Mouse (Mus musculus) lung, embryonic 16.5 days (tissue): ENCODE data around the gene Tmem202. TPM values are rescaled to one million over a fixed set of nuclear protein-coding genes. Genes with fewer than 3 reads are reported as not detected.

Source experiments
- ATAC-seq: fragments of 200-750 bp; cut with Nextera tagmentation; 2 replicates; pipeline ENCODE4 v1.8.0; 2017; ENCODE audit warnings: low read depth, mild to moderate bottlenecking, moderate library complexity
- H3K27ac ChIP-seq: fragments of 300-500 bp; sonication (generic); 2 replicates; pipeline ENCODE4 v1.5.1; 2014; ENCODE audit warnings: mild to moderate bottlenecking, control low read depth, low read length
- H3K27me3 ChIP-seq: fragments of 300-500 bp; sonication (generic); 2 replicates; pipeline ENCODE4 v1.6.1; 2014; ENCODE audit warnings: low read depth, low read length, mixed read lengths; ENCODE audit not compliant: control insufficient read depth, insufficient read depth
- H3K36me3 ChIP-seq: fragments of 300-500 bp; sonication (generic); 2 replicates; pipeline ENCODE4 v1.6.1; 2014; ENCODE audit warnings: low read length; ENCODE audit not compliant: control insufficient read depth, insufficient read depth
- H3K4me1 ChIP-seq: fragments of 300-500 bp; sonication (generic); replicated peaks from 2 replicates; pipeline ENCODE4 v1.6.1; 2014; ENCODE audit warnings: low read length, mixed read lengths; ENCODE audit not compliant: control insufficient read depth, insufficient read depth
- H3K4me2 ChIP-seq: fragments of 300-500 bp; sonication (generic); 2 replicates; pipeline ENCODE4 v1.6.1; 2014; ENCODE audit warnings: low read depth, low read length, control low read depth
- H3K4me3 ChIP-seq: fragments of 300-500 bp; sonication (generic); 2 replicates; pipeline ENCODE4 v1.5.1; 2014; ENCODE audit warnings: mild to moderate bottlenecking, low read length, control low read depth
- H3K9ac ChIP-seq: fragments of 300-500 bp; sonication (generic); 2 replicates; pipeline ENCODE4 v1.6.1; 2014; ENCODE audit warnings: low read length, control low read depth
- H3K9me3 ChIP-seq: fragments of 300-500 bp; sonication (generic); 2 replicates; pipeline ENCODE4 v1.6.1; 2016; ENCODE audit warnings: low read length; ENCODE audit not compliant: control insufficient read depth
- WGBS: fragments of 180-500 bp; shearing (Covaris S2); extraction: QIAGEN DNeasy Blood & Tissue Kit; methylation state at CpG from one replicate; pipeline ENCODE4 v1.1.7; 2014; 5-methylcytosine and 5-hydroxymethylcytosine counted together
- polyA plus RNA-seq: library from polyadenylated mRNA; unstranded; fragments of >200 nt; fragmentation: Nextera tagmentation; extraction: Ambion mirVana; gene quantifications from 2 replicates; pipeline ENCODE4 v1.2.1, GENCODE M21; 2015

Gene Tmem202
- not detected in 2 replicates for polyA plus RNA-seq

DNA sequence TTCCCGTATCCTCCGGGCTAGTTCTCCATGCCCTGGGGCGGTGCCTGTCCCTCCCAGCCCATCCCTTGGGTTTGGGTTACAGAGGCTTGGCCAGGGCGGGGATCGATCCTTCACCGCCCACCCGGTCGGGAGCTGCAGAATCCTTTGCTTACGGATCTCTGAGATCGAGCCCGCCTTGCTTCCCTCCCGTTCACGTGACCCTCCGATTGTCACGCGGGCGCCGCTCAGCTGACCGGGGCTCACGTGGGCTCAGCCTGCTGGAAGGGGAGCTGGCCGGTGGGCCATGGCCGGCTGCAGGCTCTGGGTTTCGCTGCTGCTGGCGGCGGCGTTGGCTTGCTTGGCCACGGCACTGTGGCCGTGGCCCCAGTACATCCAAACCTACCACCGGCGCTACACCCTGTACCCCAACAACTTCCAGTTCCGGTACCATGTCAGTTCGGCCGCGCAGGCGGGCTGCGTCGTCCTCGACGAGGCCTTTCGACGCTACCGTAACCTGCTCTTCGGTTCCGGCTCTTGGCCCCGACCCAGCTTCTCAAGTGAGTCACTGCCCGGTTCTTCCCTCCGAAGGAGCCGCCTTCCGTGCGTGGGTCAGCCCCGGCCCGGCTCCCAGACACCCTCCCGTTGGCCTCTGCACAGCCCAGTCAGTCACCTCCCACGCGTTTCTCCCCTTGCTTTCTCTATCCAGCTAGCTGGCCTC, at the start of gene Tmem202, which contains the start of gene Hexa:
Gene Tmem202, minus strand, starts transcription at position 407 of the 697 bp plus-strand sequence.
Gene Hexa, plus strand, starts transcription at position 100 of the 697 bp plus-strand sequence.
- Histone ChIP-seq H3K4me3 (peak within 1 kb of the TSS; percentile 80), H3K27me3 (no peaks in the 10 kb centered on the region), H3K9me3 (no peaks in the 10 kb centered on the region), H3K4me1 (peaks cover 17% of the 10 kb centered on the region), H3K9ac (peak within 1 kb of the TSS; percentile 83), H3K4me2 (peak within 1 kb of the TSS; percentile 95), H3K36me3 (no peaks in the 10 kb centered on the region), H3K27ac (peak within 1 kb of the TSS; percentile 31; the same call in 1 of the 2 replicates)
- WGBS: under 1% methylated on average over 55 of the region's 55 CpGs
- peak; percentile 96 for ATAC-seq

DNA sequence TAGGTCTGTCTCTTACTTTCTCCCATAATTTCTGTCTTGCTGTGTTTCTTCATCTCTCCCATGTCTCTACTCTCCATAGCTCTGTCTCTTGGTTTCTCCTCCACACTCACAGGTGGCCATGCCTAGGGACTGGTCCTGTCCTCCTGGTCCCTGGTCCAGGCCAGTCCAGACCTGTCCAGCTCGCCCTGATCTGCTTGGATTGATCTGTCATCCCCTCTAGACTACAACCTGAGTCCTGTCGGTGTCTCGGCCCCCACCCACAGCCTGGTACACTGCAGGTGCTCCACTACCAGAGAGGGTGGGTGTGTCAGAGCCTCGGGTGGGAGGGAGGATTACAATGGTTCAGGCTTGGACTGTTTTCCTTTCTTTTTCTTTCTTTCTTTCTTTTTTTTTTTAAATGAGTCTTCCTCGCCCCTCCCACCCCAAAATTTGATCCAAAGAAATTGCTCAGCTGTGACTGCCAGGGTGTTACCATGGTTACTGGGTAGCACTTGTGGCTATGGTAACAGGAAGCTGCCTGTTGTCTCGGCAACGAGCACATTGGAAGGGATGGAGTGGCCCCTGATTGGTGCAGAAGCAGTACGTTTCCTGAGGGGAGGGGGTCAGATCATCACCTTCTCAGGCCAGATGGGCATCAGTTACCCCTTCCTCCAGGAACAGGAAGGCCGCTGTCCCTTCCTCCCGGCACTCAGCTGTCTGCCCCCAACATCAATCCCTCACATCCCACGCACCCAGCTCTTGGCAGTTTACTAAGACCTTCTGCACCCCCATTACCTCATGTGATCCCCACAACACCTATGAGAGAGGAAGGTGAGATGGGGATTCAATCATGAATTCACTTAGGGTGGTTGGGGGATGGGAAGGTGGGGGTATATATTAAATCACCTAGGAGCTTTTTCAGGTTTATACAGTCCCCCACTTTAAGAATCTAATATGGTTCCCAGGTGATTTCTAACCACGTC, 49.3 kb upstream of the Tmem202 start:
- Histone ChIP-seq H3K4me3 (no peak overlapping the region), H3K4me1 (no peaks in the 10 kb centered on the region), H3K9ac (no peak overlapping the region), H3K27ac (no peak overlapping the region), H3K27me3 (no peaks in the 10 kb centered on the region; the same call in 1 of the 2 replicates), H3K4me2 (no peak overlapping the region), H3K36me3 (no peaks in the 10 kb centered on the region), H3K9me3 (no peaks in the 10 kb centered on the region)
- 40% methylated on average over 12 of the region's 12 CpGs for WGBS
- no peak for ATAC-seq

DNA sequence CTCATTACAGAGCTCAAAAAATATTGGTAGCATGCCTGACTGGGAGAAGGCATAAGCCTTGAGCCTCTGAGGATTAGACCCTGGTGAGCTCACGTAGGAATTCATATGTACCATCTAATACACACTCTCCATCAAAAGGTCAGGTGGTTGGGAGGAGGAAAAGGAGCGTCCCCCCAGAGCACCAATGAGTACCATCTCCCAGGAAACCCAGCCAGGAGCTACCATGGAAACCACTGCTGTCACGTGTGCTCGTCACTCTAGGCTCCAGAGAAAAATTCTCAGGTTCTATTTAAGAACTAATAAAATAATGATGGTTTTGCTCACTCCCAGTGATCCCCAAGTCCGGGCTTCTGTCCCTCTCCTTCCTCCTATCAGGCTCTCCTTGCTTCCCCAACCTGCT, 48.6 kb upstream of the Tmem202 start:
- no peak overlapping the region for H3K9ac ChIP-seq
- H3K9me3 ChIP-seq: no peaks in the 10 kb centered on the region
- no peaks in the 10 kb centered on the region for H3K4me1 ChIP-seq
- no peak for ATAC-seq
- H3K27me3 ChIP-seq: no peaks in the 10 kb centered on the region; the same call in 1 of the 2 replicates
- no peak overlapping the region for H3K27ac ChIP-seq
- WGBS: 61% methylated on average over 5 of the region's 5 CpGs
- H3K4me3 ChIP-seq: no peak overlapping the region
- H3K36me3 ChIP-seq: no peaks in the 10 kb centered on the region
- no peak overlapping the region for H3K4me2 ChIP-seq

DNA sequence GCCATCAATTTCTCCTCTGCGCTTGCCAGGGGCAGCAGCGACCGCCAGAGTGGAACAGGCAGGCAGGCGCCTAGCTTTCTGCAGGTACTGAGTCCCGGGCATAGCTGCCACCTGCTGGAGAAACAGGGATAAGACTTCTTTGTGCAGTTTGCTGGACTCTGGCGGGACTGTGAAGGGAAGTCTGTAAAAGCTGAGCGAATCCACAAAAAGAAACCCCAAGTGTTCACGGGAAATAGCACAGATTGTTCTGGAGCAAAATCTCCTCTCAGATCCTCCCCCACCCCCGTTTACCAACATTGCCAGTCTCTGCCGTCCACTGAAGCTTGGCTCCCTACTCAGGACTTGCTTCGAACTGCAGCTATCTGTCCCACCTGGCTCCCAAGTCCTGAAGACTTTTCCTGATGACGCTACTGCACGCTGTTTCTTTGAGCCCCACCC, 45.2 kb upstream of the Tmem202 start:
- no peaks in the 10 kb centered on the region for H3K36me3 ChIP-seq
- H3K27me3 ChIP-seq: no peaks in the 10 kb centered on the region; the same call in 1 of the 2 replicates
- no peaks in the 10 kb centered on the region for H3K4me1 ChIP-seq
- no peaks in the 10 kb centered on the region for H3K9me3 ChIP-seq
- WGBS: 3% methylated on average over 13 of the region's 13 CpGs
- peak overlapping the region; percentile 40 for H3K4me3 ChIP-seq
- ATAC-seq: peak; percentile 79
- H3K4me2 ChIP-seq: peak overlapping the region; percentile 62
- H3K27ac ChIP-seq: no peak overlapping the region
- peak overlapping the region; percentile 55 for H3K9ac ChIP-seq

DNA sequence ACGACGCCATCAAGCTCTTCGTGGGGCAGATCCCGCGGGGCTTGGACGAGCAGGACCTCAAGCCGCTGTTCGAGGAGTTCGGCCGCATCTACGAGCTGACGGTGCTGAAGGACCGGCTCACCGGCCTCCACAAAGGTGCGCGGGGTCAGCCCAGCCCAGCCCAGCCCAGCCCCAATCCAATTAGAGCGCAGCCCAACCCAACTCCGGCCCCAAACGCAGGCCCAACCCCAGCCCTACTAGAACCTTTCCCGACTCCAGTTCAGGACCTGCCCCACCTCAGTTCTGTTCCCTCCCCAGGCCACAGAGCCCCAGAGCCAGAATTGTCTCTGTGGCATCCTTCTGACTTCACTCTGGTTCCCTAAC, 38.8 kb upstream of the Tmem202 start:
- Histone ChIP-seq H3K9me3 (no peaks in the 10 kb centered on the region), H3K4me2 (peak overlapping the region; percentile 53), H3K4me3 (peak overlapping the region; percentile 54), H3K9ac (no peak overlapping the region), H3K27me3 (peaks cover 3% of the 10 kb centered on the region; the same call in 1 of the 2 replicates), H3K27ac (no peak overlapping the region), H3K36me3 (no peaks in the 10 kb centered on the region), H3K4me1 (peaks cover 9% of the 10 kb centered on the region)
- peak; percentile 29 for ATAC-seq
- WGBS: 0% methylated on average over 18 of the region's 20 CpGs

DNA sequence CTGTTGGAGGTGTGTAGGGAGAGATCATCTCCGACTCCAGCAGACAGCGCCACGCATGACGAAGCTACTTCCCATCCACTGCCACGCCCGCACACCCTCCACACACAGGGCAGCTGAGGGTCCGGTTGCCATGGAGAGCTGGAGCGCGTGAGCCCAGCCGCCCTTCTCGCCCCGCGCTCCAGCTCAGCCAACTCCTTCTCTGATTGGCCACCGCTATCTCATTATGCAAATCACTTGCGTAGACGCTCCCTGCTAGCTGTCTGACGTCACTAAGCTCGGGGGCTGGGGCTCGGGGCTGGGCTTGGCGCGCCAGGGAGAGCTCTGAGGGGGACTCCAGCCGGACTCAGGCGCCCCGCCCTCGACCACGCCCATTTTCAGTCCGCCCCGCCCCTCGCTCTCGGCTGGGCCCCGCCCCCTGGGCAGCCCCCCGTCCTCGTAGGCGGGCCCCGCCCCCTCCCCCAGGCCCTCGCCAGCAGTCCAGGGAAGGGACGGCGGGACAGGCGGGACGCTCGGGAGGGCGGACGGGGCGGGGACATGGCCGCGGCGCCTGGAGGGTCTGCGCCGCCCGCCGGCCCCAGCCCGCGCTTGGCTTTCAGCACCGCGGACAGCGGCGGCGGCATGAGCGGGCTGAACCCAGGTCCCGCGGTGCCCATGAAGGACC, 38.3 kb upstream of the Tmem202 start, which contains the start of gene Celf6:
Gene Celf6, plus strand, starts transcription at position 74 of the 661 bp plus-strand sequence.
- H3K4me1 ChIP-seq: peaks cover 9% of the 10 kb centered on the region
- no peaks in the 10 kb centered on the region for H3K9me3 ChIP-seq
- peak within 1 kb of the TSS; percentile 53 for H3K4me2 ChIP-seq
- H3K27ac ChIP-seq: no peak within 1 kb of the TSS
- no peak within 1 kb of the TSS for H3K9ac ChIP-seq
- H3K4me3 ChIP-seq: peak within 1 kb of the TSS; percentile 54
- peaks cover 3% of the 10 kb centered on the region; the same call in 1 of the 2 replicates for H3K27me3 ChIP-seq
- H3K36me3 ChIP-seq: no peaks in the 10 kb centered on the region
- peak; percentile 98 for ATAC-seq
- 2% methylated on average over 42 of the region's 61 CpGs for WGBS

DNA sequence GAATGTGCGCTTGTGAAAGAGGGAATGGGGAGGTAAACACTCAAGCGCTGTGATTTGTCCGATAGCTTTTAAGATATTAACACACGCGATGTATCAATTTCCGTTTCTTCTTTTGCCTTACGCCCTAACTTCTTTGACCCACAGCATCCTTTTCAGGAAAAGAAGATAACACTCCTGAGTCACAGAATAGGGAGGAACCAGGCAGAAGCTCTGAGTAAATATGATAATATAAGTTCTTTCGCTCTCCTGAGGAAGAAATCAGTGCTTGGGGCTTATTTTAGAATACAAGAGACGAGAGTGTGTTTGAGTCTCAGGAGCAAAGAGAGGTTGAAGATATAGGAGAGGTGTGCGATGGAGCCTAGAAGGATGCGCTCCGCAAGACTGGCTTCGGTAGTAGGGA, 37.8 kb upstream of the Tmem202 start:
- peak overlapping the region; percentile 54 for H3K4me3 ChIP-seq
- WGBS: 12% methylated on average over 13 of the region's 13 CpGs
- H3K9me3 ChIP-seq: no peaks in the 10 kb centered on the region
- peaks cover 3% of the 10 kb centered on the region; the same call in 1 of the 2 replicates for H3K27me3 ChIP-seq
- H3K27ac ChIP-seq: no peak overlapping the region
- H3K4me1 ChIP-seq: peaks cover 9% of the 10 kb centered on the region
- no peaks in the 10 kb centered on the region for H3K36me3 ChIP-seq
- no peak for ATAC-seq
- H3K9ac ChIP-seq: no peak overlapping the region
- H3K4me2 ChIP-seq: peak overlapping the region; percentile 53

DNA sequence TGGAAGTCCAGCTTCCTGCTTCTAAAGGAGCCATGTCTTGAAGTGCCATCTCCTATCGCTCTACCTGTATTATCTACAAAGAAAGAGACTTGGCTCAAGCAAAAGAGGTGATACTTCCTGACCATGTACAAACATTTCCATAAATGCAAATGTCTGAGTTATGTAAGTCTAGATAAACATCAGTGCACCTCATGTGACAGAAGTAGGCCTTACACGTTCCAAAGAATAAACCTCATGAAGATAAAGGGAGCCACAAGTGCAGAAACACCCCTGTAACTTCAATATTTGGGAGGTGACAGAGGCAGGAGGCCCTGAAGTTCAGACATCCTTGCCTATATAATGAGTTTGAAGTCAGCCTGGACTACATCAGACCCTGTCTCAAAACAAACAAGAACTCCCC, 32.2 kb upstream of the Tmem202 start:
- 59% methylated on average over 2 of the region's 2 CpGs for WGBS
- Histone ChIP-seq H3K27ac (no peak overlapping the region), H3K9ac (no peak overlapping the region), H3K4me2 (no peak overlapping the region), H3K36me3 (no peaks in the 10 kb centered on the region), H3K9me3 (no peaks in the 10 kb centered on the region), H3K27me3 (no peaks in the 10 kb centered on the region), H3K4me1 (no peaks in the 10 kb centered on the region), H3K4me3 (no peak overlapping the region)
- ATAC-seq: no peak
